14 mouse cellular contexts compared by ENCODE assay signal in the genomic region with DNA sequence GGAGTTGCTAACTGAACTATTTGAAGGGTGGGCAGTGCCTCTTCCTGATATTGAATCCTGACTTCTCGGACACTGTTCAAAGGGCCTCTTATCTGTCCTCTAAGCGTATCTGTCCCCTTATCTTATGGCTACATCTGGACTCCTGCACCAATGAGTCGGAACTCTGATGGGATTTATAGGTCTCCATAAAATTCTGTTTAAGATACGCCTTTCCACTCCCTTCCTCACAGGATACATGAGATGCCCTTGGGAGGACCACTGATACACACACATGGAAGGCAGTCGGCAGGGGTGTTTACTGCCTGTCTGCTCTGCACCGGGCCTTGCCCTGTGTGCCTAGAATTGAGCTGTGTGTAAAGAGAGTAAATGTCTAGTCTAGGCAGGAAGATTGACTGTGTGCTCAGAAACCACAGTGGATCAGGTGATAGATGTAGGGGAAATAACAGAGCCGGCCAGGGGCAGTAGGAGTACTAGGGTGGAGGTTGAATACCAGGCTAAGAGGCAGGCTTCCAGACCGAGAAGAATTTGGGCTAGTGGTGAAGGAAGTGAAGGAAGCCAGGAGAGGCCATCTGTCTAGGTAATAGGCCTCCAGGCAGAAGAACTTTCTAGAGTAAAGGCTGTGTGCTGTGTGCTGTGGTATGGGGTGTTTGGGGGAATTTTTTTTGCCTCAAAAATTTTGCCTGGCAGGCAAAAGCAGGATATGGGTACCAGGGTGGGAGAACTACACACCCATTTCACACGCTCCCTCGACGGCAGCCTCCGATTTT. TPM values are rescaled to one million over a fixed set of nuclear protein-coding genes. Genes with fewer than 3 reads are reported as not detected.
DNase-seq lines count a peak whose midpoint lies in the region; ATAC-seq and TF ChIP-seq lines count a peak whose summit lies in the region.
"Had no signal": no experiment of that assay in that cellular context is flagged by ENCODE, and none has a peak within 500 bp of the region (broad histone marks: within the 10 kb centered on the region; RNA-seq: fewer than 3 reads in every experiment).

No protein-coding gene starts in this region.

- H3K27me3 ChIP-seq in hindbrain, embryonic 12.5 days = no peaks in the 10 kb centered on the region
- H3K27me3 ChIP-seq in hindbrain, embryonic 11.5 days (ENCODE audit: control insufficient read depth, insufficient read depth, low read length) = no peaks in the 10 kb centered on the region
- peaks cover 26% of the 10 kb centered on the region for H3K27me3 ChIP-seq in G1E (ENCODE audit: insufficient read depth, low read length)
- H3K27me3 ChIP-seq in embryonic facial prominence, embryonic 11.5 days (ENCODE audit: control insufficient read depth, insufficient read depth, low read length) = no peaks in the 10 kb centered on the region
- H3K27me3 ChIP-seq in limb, embryonic 11.5 days (ENCODE audit: control insufficient read depth, insufficient read depth, low read length) = no peaks in the 10 kb centered on the region

- no peak overlapping the region for H3K4me2 ChIP-seq in hindbrain, embryonic 12.5 days (replicated peaks)
- no peak overlapping the region for H3K4me2 ChIP-seq in hindbrain, embryonic 11.5 days (replicated peaks; ENCODE audit: low read depth, low read length)
- H3K4me2 ChIP-seq in embryonic facial prominence, embryonic 11.5 days (ENCODE audit: low read depth, low read length) = no peak overlapping the region
- H3K4me2 ChIP-seq in limb, embryonic 11.5 days (ENCODE audit: low read depth, severe bottlenecking) = no peak overlapping the region

- DNase-seq in hindbrain, embryonic 11.5 days (ENCODE audit: low spot score) = no peak
- DNase-seq in G1E (ENCODE audit: low spot score) = peak; percentile 10
- DNase-seq in embryonic facial prominence, embryonic 11.5 days (ENCODE audit: low spot score) = no peak
- no peak for DNase-seq in limb, embryonic 11.5 days (ENCODE audit: low spot score)
- DNase-seq in left cerebral cortex, adult 2 months (ENCODE audit: extremely low spot score in 1 of 2, low spot score in 2 of 2) = no peak
- DNase-seq in urinary bladder, adult 18-20 months (ENCODE audit: low spot score in 2 of 2) = no peak
- DNase-seq: cerebellum, postnatal 36 days; heart, postnatal 14 days; kidney, postnatal 4 days; thymus, postnatal 36 days had no signal

- H3K4me3 ChIP-seq in hindbrain, embryonic 12.5 days = no peak overlapping the region
- no peak overlapping the region for H3K4me3 ChIP-seq in hindbrain, embryonic 11.5 days (ENCODE audit: low read depth, low read length)
- H3K4me3 ChIP-seq in G1E (ENCODE audit: low read depth, low read length) = no peak overlapping the region; the same call in 1 of the 2 replicates
- no peak overlapping the region for H3K4me3 ChIP-seq in embryonic facial prominence, embryonic 11.5 days (ENCODE audit: low read depth, low read length)
- no peak overlapping the region for H3K4me3 ChIP-seq in limb, embryonic 11.5 days (ENCODE audit: low read depth, low read length)
- no peak overlapping the region for H3K4me3 ChIP-seq in left cerebral cortex, adult 2 months

- H3K4me1 ChIP-seq in hindbrain, embryonic 12.5 days = peaks cover 11% of the 10 kb centered on the region; the same call in 1 of the 2 replicates
- H3K4me1 ChIP-seq in hindbrain, embryonic 11.5 days (replicated peaks; ENCODE audit: control insufficient read depth, insufficient read depth, low read length) = no peaks in the 10 kb centered on the region
- H3K4me1 ChIP-seq in G1E (ENCODE audit: insufficient read depth, low read depth, low read length) = peaks cover 31% of the 10 kb centered on the region
- no peaks in the 10 kb centered on the region for H3K4me1 ChIP-seq in embryonic facial prominence, embryonic 11.5 days (ENCODE audit: control insufficient read depth, insufficient read depth, low read length)
- peaks cover 16% of the 10 kb centered on the region for H3K4me1 ChIP-seq in limb, embryonic 11.5 days (ENCODE audit: control insufficient read depth, insufficient read depth, low read length)

- no peak for ATAC-seq in hindbrain, embryonic 12.5 days (ENCODE audit: low FRiP score)
- no peak for ATAC-seq in hindbrain, embryonic 11.5 days (ENCODE audit: low FRiP score)
- peak; percentile 82 for ATAC-seq in G1E (ENCODE audit: extremely low read depth, insufficient number of reproducible peaks, low FRiP score, poor library complexity, severe bottlenecking)
- no peak for ATAC-seq in embryonic facial prominence, embryonic 11.5 days (replicated peaks; ENCODE audit: insufficient number of reproducible peaks, low FRiP score, low TSS enrichment, low read depth)
- ATAC-seq in limb, embryonic 11.5 days (ENCODE audit: insufficient number of reproducible peaks, low FRiP score, low TSS enrichment, low read depth) = no peak
- ATAC-seq: forebrain, embryonic 14.5 days had no signal

- 74% methylated on average over 12 of the region's 12 CpGs for WGBS in hindbrain, embryonic 12.5 days
- 78% methylated on average over 12 of the region's 12 CpGs for WGBS in hindbrain, embryonic 11.5 days
- WGBS in embryonic facial prominence, embryonic 11.5 days = 72% methylated on average over 12 of the region's 12 CpGs
- 54% methylated on average over 12 of the region's 12 CpGs for WGBS in limb, embryonic 11.5 days

- no peaks in the 10 kb centered on the region for H3K36me3 ChIP-seq in hindbrain, embryonic 12.5 days
- no peaks in the 10 kb centered on the region for H3K36me3 ChIP-seq in hindbrain, embryonic 11.5 days (ENCODE audit: control insufficient read depth, insufficient read depth, low read length)
- H3K36me3 ChIP-seq in G1E (replicated peaks) = no peaks in the 10 kb centered on the region
- no peaks in the 10 kb centered on the region for H3K36me3 ChIP-seq in embryonic facial prominence, embryonic 11.5 days (replicated peaks; ENCODE audit: control insufficient read depth, insufficient read depth, low read depth, low read length)
- H3K36me3 ChIP-seq in limb, embryonic 11.5 days (ENCODE audit: control insufficient read depth, insufficient read depth, low read length) = no peaks in the 10 kb centered on the region

- H3K9ac ChIP-seq in hindbrain, embryonic 12.5 days = no peak overlapping the region
- H3K9ac ChIP-seq in hindbrain, embryonic 11.5 days (ENCODE audit: low read depth, low read length) = no peak overlapping the region
- no peak overlapping the region for H3K9ac ChIP-seq in embryonic facial prominence, embryonic 11.5 days (replicated peaks; ENCODE audit: low read length)
- H3K9ac ChIP-seq in limb, embryonic 11.5 days (ENCODE audit: low read length) = no peak overlapping the region

- TF ChIP-seq CTCF in G1E (IDR thresholded peaks at IDR 0.05; ENCODE audit: low read depth, low read length) = no peak
- TF ChIP-seq CTCF in left cerebral cortex, adult 2 months (IDR thresholded peaks at IDR 0.05) = no peak

- 0 out of 2 replicates have a peak, but pooled peaks cover 3% of the 10 kb centered on the region for H3K9me3 ChIP-seq in hindbrain, embryonic 12.5 days (replicated peaks)
- no peaks in the 10 kb centered on the region for H3K9me3 ChIP-seq in hindbrain, embryonic 11.5 days (ENCODE audit: control insufficient read depth, low read length)
- no peaks in the 10 kb centered on the region for H3K9me3 ChIP-seq in G1E (replicated peaks)
- H3K9me3 ChIP-seq in embryonic facial prominence, embryonic 11.5 days (replicated peaks; ENCODE audit: control insufficient read depth, low read length) = no peaks in the 10 kb centered on the region
- H3K9me3 ChIP-seq in limb, embryonic 11.5 days (ENCODE audit: control insufficient read depth, low read length) = no peaks in the 10 kb centered on the region

- intact Hi-C loops in left cerebral cortex, adult 2 months (cut with DNase I) = no loop called here

- peak overlapping the region; percentile 45 for H3K27ac ChIP-seq in hindbrain, embryonic 12.5 days
- no peak overlapping the region for H3K27ac ChIP-seq in hindbrain, embryonic 11.5 days (ENCODE audit: low read depth, low read length)
- H3K27ac ChIP-seq in embryonic facial prominence, embryonic 11.5 days (replicated peaks; ENCODE audit: low read depth, low read length) = peak overlapping the region; percentile 58; the same call in 1 of the 2 replicates
- peak overlapping the region; percentile 72 for H3K27ac ChIP-seq in limb, embryonic 11.5 days (replicated peaks; ENCODE audit: low read depth, low read length)
- no peak overlapping the region for H3K27ac ChIP-seq in left cerebral cortex, adult 2 months

RNA-seq across cellular contexts. Expression of gene Cpa1, which starts 4.9 kb away (rescaled TPM):
- polyA plus RNA-seq in hindbrain, embryonic 12.5 days (2016; fragmentation: Nextera tagmentation; extraction: Ambion mirVana) = 0.30 and 0.34 TPM in 2 replicates
- 0.11 and 0.28 TPM in 2 replicates for polyA plus RNA-seq in hindbrain, embryonic 11.5 days (2014; fragmentation: Nextera tagmentation; extraction: Ambion mirVana)
- total RNA-seq in G1E (2014; fragmentation: Nextera tagmentation) = not detected in 2 replicates
- total RNA-seq in G1E (2017) = not detected in 2 replicates
- polyA plus RNA-seq in G1E (2012) = not detected in 2 replicates
- polyA plus RNA-seq in embryonic facial prominence, embryonic 11.5 days (2014; fragmentation: Nextera tagmentation; extraction: Ambion mirVana) = 0.17 and 0.21 TPM in 2 replicates
- polyA plus RNA-seq in limb, embryonic 11.5 days (2014; fragmentation: Nextera tagmentation; extraction: Ambion mirVana) = 0.27 TPM in 1 of 2 replicates, not detected in the other
- total RNA-seq in left cerebral cortex, adult 2 months (2021) = not detected
- total RNA-seq: megakaryocyte progenitor cell, adult 5-6 weeks had no signal

RNA-seq across cellular contexts. Expression of gene Cpa5, which starts 33.1 kb away (rescaled TPM):
- polyA plus RNA-seq in hindbrain, embryonic 12.5 days (2016; fragmentation: Nextera tagmentation; extraction: Ambion mirVana) = 0.10 TPM in 1 of 2 replicates, not detected in the other
- polyA plus RNA-seq in hindbrain, embryonic 11.5 days (2014; fragmentation: Nextera tagmentation; extraction: Ambion mirVana) = 0.15 TPM in 1 of 2 replicates, not detected in the other
- total RNA-seq in G1E (2014; fragmentation: Nextera tagmentation) (not detected in 2 replicates), G1E (2017) (not detected in 2 replicates)
- not detected in 2 replicates for polyA plus RNA-seq in G1E (2012)
- 0.22 and 0.27 TPM in 2 replicates for polyA plus RNA-seq in embryonic facial prominence, embryonic 11.5 days (2014; fragmentation: Nextera tagmentation; extraction: Ambion mirVana)
- polyA plus RNA-seq in limb, embryonic 11.5 days (2014; fragmentation: Nextera tagmentation; extraction: Ambion mirVana) = 0.33 and 0.55 TPM in 2 replicates
- not detected for total RNA-seq in left cerebral cortex, adult 2 months (2021)
- total RNA-seq: heart, postnatal 14 days; liver, adult 2 months; megakaryocyte progenitor cell, adult 5-6 weeks had no signal
- polyA plus RNA-seq: liver, adult 2 months had no signal

RNA-seq across cellular contexts. Expression of gene Cep41, which starts 49.7 kb away (rescaled TPM):
- polyA plus RNA-seq in hindbrain, embryonic 12.5 days (2016; fragmentation: Nextera tagmentation; extraction: Ambion mirVana) = 20.5 and 21.9 TPM in 2 replicates
- 19.7 and 26.8 TPM in 2 replicates for polyA plus RNA-seq in hindbrain, embryonic 11.5 days (2014; fragmentation: Nextera tagmentation; extraction: Ambion mirVana)
- total RNA-seq in G1E (2014; fragmentation: Nextera tagmentation) = 18.3 and 28.3 TPM in 2 replicates
- 8.8 and 14.6 TPM in 2 replicates for total RNA-seq in G1E (2017)
- polyA plus RNA-seq in G1E (2012) = 32.6 and 34.5 TPM in 2 replicates
- polyA plus RNA-seq in embryonic facial prominence, embryonic 11.5 days (2014; fragmentation: Nextera tagmentation; extraction: Ambion mirVana) = 23.7 and 28.1 TPM in 2 replicates
- 43.2 and 48.9 TPM in 2 replicates for polyA plus RNA-seq in limb, embryonic 11.5 days (2014; fragmentation: Nextera tagmentation; extraction: Ambion mirVana)
- total RNA-seq in left cerebral cortex, adult 2 months (2021) = 1 to 10 TPM; 6.5 to 9.2 TPM

Comparison
In these comparisons a context has a peak if more than half of its experiments do, and no peak if none do; other contexts are left out.
1. H3K27ac ChIP-seq: peak in hindbrain, embryonic 12.5 days (single experiment), embryonic facial prominence, embryonic 11.5 days (single experiment) and limb, embryonic 11.5 days (single experiment); none in hindbrain, embryonic 11.5 days (single experiment) and left cerebral cortex, adult 2 months (single experiment).